Mouse (Mus musculus) kidney, postnatal 0 days (tissue): ENCODE data around the gene Meox1. TPM values are rescaled to one million over a fixed set of nuclear protein-coding genes. Genes with fewer than 3 reads are reported as not detected.
A peak's percentile ranks its signal among the peaks of the same experiment; 100 is the strongest.

Experiments
- ATAC-seq: fragments of 200-750 bp; cut with Nextera tagmentation; replicated peaks from 2 replicates; pipeline ENCODE4 v1.8.0; 2017; ENCODE audit warnings: low read depth, moderate number of reproducible peaks, moderate TSS enrichment, moderate library complexity; ENCODE audit not compliant: low FRiP score
- DNase-seq: peaks from one replicate; pipeline ENCODE4 v3.0.0-alpha.2; 2016; ENCODE audit warnings: low spot score
- H3K27ac ChIP-seq: fragments of 300-500 bp; sonication (generic); 2 replicates; pipeline ENCODE4 v1.5.1; 2014; ENCODE audit warnings: mild to moderate bottlenecking
- H3K27me3 ChIP-seq: fragments of 300-500 bp; sonication (generic); 2 replicates; pipeline ENCODE4 v1.6.1; 2014; ENCODE audit warnings: low read length, mixed read lengths; ENCODE audit not compliant: insufficient read depth
- H3K36me3 ChIP-seq: fragments of 300-500 bp; sonication (generic); 2 replicates; pipeline ENCODE4 v1.6.1; 2014; ENCODE audit warnings: low read length, mixed read lengths; ENCODE audit not compliant: insufficient read depth
- H3K4me1 ChIP-seq: fragments of 300-500 bp; sonication (generic); replicated peaks from 2 replicates; pipeline ENCODE4 v1.6.1; 2014; ENCODE audit warnings: antibody characterized with exemption, low read length, mixed read lengths; ENCODE audit not compliant: insufficient read depth
- H3K4me2 ChIP-seq: fragments of 300-500 bp; sonication (generic); 2 replicates; pipeline ENCODE4 v1.6.1; 2014; ENCODE audit warnings: mild to moderate bottlenecking, low read length, moderate library complexity, mixed read lengths
- H3K4me3 ChIP-seq: fragments of 300-500 bp; sonication (generic); replicated peaks from 2 replicates; pipeline ENCODE4 v1.5.1; 2014; ENCODE audit warnings: low read depth, low read length
- H3K9ac ChIP-seq: fragments of 300-500 bp; sonication (generic); 2 replicates; pipeline ENCODE4 v1.6.1; 2014; ENCODE audit warnings: low read depth, low read length
- H3K9me3 ChIP-seq: fragments of 300-500 bp; sonication (generic); replicated peaks from 2 replicates; pipeline ENCODE4 v1.6.1; 2016; ENCODE audit warnings: low read length, inconsistent platforms, mixed read lengths
- CTCF ChIP-seq: IDR thresholded peaks from 2 replicates; pipeline ENCODE4 v1.5.1; 2016; ENCODE audit warnings: antibody characterized with exemption, low read depth, mild to moderate bottlenecking, moderate library complexity
- WGBS: fragments of 180-500 bp; shearing (Covaris S2); extraction: QIAGEN DNeasy Blood & Tissue Kit; methylation state at CpG from one replicate; pipeline ENCODE4 v1.1.7; 2014; 5-methylcytosine and 5-hydroxymethylcytosine counted together
- polyA plus RNA-seq: library from polyadenylated mRNA; unstranded; fragments of >200 nt; fragmentation: Nextera tagmentation; extraction: Ambion mirVana; gene quantifications from 2 replicates; pipeline ENCODE4 v1.2.1, GENCODE M21; 2015

Meox1 gene
- 13.9 and 14.3 TPM in 2 replicates for polyA plus RNA-seq

DNA sequence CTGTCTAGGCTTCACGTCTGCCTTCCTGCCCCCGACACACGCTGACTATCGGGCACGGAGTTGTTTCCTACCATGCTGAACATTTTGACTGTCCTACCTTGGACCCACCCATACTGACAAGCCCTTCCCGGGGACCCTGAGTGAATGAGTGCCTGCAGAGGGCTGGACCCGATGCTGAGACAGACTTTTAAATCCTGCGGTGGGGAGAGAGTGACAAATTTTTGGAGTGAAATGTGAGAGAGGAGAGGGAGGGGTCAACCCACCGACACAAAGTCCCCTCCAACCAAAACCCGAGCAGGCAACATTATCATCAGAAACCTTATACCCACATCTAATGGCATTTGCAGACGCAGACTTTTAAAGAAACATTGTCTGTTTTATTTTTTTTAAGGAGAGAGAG, at the start of gene Meox1:
Gene Meox1, minus strand, starts transcription at position 171 of the 400 bp plus-strand sequence.
- Histone ChIP-seq H3K9me3 (no peaks in the 10 kb centered on the region), H3K27ac (peak within 1 kb of the TSS; percentile 25; the same call in 1 of the 2 replicates), H3K4me2 (peak within 1 kb of the TSS; percentile 37), H3K36me3 (no peaks in the 10 kb centered on the region), H3K4me3 (peak within 1 kb of the TSS; percentile 19), H3K4me1 (peaks cover 28% of the 10 kb centered on the region), H3K27me3 (peaks cover 10% of the 10 kb centered on the region), H3K9ac (no peak within 1 kb of the TSS)
- DNase-seq: peak; percentile 90
- TF ChIP-seq CTCF: no peak
- 0 out of 2 replicates have a peak, but pooled peaks have one; percentile 17 for ATAC-seq
- WGBS: 8% methylated on average over 11 of the region's 11 CpGs

DNA sequence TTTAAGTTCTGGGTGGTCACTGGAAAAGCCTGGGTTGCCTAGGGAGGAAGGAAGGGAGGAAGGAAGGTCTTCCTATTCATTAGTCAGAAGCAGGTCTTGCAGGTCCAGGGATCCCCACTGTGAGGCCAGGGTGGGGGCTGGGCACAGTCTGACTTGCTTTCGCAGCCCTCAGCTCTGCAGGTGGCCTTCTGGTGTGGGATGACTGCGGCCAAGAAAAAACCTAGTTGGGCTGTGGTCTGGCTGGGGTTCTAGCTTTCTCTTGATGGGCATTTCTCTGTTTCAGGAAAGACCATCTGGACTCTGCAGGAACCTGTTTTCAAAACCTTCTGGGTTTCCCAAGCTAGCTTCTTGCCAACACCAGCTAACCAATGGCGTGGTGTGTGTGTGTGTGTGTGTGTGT, 48.9 kb upstream of the Meox1 start:
- no peaks in the 10 kb centered on the region for H3K27me3 ChIP-seq
- no peak overlapping the region for H3K4me2 ChIP-seq
- DNase-seq: no peak
- no peak for TF ChIP-seq CTCF
- no peak overlapping the region for H3K4me3 ChIP-seq
- H3K9me3 ChIP-seq: no peaks in the 10 kb centered on the region
- H3K36me3 ChIP-seq: no peaks in the 10 kb centered on the region
- no peak overlapping the region for H3K9ac ChIP-seq
- no peak for ATAC-seq
- no peak overlapping the region for H3K27ac ChIP-seq
- WGBS: 56% methylated on average over 3 of the region's 3 CpGs
- H3K4me1 ChIP-seq: no peaks in the 10 kb centered on the region; the same call in 1 of the 2 replicates

DNA sequence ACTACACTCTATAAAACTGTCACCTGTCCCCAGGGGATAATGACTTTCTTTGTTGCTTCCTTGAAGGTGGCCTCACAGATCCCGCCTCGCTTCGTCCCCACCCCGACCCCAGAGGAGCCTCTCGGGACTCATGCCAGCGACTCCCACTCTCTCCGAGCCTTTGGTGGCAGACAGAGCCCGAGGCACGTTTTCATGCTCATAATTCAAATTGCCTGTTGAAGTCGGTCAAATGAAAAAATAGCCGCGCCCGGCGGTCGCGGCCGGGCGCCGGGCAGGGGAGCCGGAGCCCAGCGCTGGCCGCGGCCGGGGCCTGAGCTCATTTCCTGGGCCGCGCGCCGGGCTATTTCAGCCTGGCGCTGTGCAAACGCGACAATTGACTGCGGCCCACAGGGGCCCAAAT, 42.9 kb upstream of the Meox1 start:
- Histone ChIP-seq H3K27ac (no peak overlapping the region), H3K4me2 (peak overlapping the region; percentile 71), H3K36me3 (no peaks in the 10 kb centered on the region), H3K4me3 (peak overlapping the region; percentile 33), H3K4me1 (peaks cover 6% of the 10 kb centered on the region; the same call in 1 of the 2 replicates), H3K27me3 (no peaks in the 10 kb centered on the region), H3K9ac (peak overlapping the region; percentile 56; the same call in 1 of the 2 replicates), H3K9me3 (no peaks in the 10 kb centered on the region)
- TF ChIP-seq CTCF: no peak
- DNase-seq: peak; percentile 49
- WGBS: under 1% methylated on average over 32 of the region's 32 CpGs
- no peak for ATAC-seq

DNA sequence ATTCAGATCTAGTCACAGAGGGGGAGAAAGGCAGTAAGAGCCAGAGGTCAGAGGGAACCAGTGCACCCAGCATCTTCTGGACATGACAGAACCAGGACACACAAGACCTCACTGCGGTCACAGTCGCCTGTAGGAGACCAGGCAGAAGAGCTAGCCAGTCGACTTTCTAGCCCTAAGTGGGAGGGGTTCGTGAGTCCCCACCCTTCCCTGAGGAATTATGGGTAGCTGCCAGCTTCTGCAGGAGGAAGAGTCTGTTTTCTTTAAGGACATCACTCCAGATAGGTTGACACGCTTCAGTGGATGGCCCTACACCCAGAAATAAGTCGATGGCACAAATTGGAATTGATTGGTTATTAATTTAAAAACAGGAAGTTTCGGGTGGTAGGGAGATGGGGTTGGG, 42.2 kb upstream of the Meox1 start:
- Histone ChIP-seq H3K27ac (no peak overlapping the region), H3K36me3 (no peaks in the 10 kb centered on the region), H3K4me3 (no peak overlapping the region), H3K4me1 (peaks cover 6% of the 10 kb centered on the region; the same call in 1 of the 2 replicates), H3K4me2 (no peak overlapping the region), H3K9me3 (no peaks in the 10 kb centered on the region), H3K9ac (no peak overlapping the region), H3K27me3 (no peaks in the 10 kb centered on the region)
- ATAC-seq: no peak
- no peak for DNase-seq
- WGBS: 50% methylated on average over 7 of the region's 7 CpGs
- TF ChIP-seq CTCF: no peak

GRCm38 (mm10) chr11:101935743-101936142, 41.6 kb upstream of the Meox1 start:
- peaks cover 6% of the 10 kb centered on the region; the same call in 1 of the 2 replicates for H3K4me1 ChIP-seq
- no peak for ATAC-seq
- no peak for TF ChIP-seq CTCF
- 29% methylated on average over 3 of the region's 3 CpGs for WGBS
- no peaks in the 10 kb centered on the region for H3K36me3 ChIP-seq
- no peaks in the 10 kb centered on the region for H3K9me3 ChIP-seq
- no peak overlapping the region for H3K4me2 ChIP-seq
- no peak overlapping the region for H3K4me3 ChIP-seq
- H3K27me3 ChIP-seq: no peaks in the 10 kb centered on the region
- no peak overlapping the region for H3K9ac ChIP-seq
- DNase-seq: no peak
- no peak overlapping the region for H3K27ac ChIP-seq

DNA sequence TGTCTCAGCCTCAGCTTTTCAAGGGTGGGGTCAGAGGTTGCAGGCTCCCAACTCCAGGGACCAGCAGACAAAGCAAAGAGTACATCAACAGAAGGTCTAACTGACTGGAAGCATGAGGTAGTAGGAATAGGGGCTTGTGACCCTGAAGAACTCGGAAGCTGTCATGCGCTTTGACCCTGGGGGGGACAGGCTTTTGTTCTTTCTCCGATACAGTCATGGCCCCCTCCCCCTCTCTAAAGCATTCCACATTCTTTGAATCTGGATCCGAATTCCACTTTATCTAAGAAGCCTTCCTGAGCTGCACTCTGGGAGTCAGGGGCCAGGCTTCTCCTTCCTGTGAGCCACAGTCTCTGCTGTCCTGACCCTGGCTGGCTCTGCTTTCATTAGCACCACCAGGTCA, 37.8 kb upstream of the Meox1 start:
- H3K36me3 ChIP-seq: no peaks in the 10 kb centered on the region
- DNase-seq: no peak
- no peak overlapping the region for H3K4me2 ChIP-seq
- no peaks in the 10 kb centered on the region for H3K9me3 ChIP-seq
- H3K27me3 ChIP-seq: no peaks in the 10 kb centered on the region
- peaks cover 3% of the 10 kb centered on the region; the same call in 1 of the 2 replicates for H3K4me1 ChIP-seq
- WGBS: 43% methylated on average over 4 of the region's 4 CpGs
- no peak for TF ChIP-seq CTCF
- no peak overlapping the region for H3K27ac ChIP-seq
- ATAC-seq: no peak
- H3K9ac ChIP-seq: no peak overlapping the region
- H3K4me3 ChIP-seq: no peak overlapping the region
